Mouse (Mus musculus) C2C12 (cell line): ENCODE measurements around the gene H2-Eb1.

ENCODE experiments used
- CTCF ChIP-seq: IDR thresholded peaks from one replicate; pipeline ENCODE4 v1.5.1; 2011; ENCODE audit not compliant: control insufficient read depth, insufficient read depth, insufficient read length
- MAX ChIP-seq: IDR thresholded peaks from one replicate; pipeline ENCODE4 v1.6.1; 2011; ENCODE audit warnings: mild to moderate bottlenecking, control low read depth
- MYOG ChIP-seq: IDR thresholded peaks from one replicate; pipeline ENCODE4 v1.6.1; 2011; ENCODE audit not compliant: control insufficient read depth, insufficient read length; ENCODE audit errors: extremely low read depth
- USF1 ChIP-seq: IDR thresholded peaks from one replicate; pipeline ENCODE4 v1.6.1; 2011; ENCODE audit warnings: low read depth, mild to moderate bottlenecking, control low read depth, moderate library complexity

DNA sequence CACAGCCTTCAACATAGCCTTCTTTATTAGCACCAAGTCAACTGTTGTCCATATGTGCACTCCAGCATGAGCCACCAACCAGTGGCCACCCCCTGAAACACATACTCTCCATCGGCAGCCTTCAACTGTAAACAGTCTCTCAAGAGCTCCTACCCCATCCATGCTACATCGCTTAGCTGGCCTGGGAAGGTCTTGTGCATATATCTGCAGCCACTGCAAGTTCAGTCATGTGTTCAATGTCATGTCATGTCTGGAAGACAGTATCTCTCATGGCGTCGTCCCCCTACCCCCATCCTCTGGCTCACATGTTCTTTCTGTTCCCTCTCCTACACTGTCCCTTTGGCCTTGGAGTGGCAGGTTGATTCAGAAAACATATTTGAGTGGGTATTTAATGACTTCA is 39.2 kb downstream of the H2-Eb1 start:
- TF ChIP-seq CTCF: no peak
- no peak for TF ChIP-seq USF1
- no peak for TF ChIP-seq MYOG
- TF ChIP-seq MAX: no peak
